Mouse (Mus musculus): ENCODE results near the gene Arhgap42. TPM values are rescaled to one million over a fixed set of nuclear protein-coding genes. Genes with fewer than 3 reads are reported as not detected.
A peak's percentile ranks its signal among the peaks of the same experiment; 100 is the strongest.

The Arhgap42 gene
- polyA plus RNA-seq, 1 experiment from 2014 or later: 43.5 TPM

- 63% methylated on average over 4 of the region's 4 CpGs for WGBS
- Histone ChIP-seq H3K4me3 (replicated peaks) (no peak overlapping the region), H3K36me3 (no peaks in the 10 kb centered on the region), H3K4me1 (no peaks in the 10 kb centered on the region), H3K9ac (no peak overlapping the region), H3K27ac (no peak overlapping the region), H3K27me3 (no peaks in the 10 kb centered on the region), H3K4me2 (no peak overlapping the region), H3K9me3 (replicated peaks) (no peaks in the 10 kb centered on the region)
- 0 out of 2 replicates have a peak, but pooled peaks have one; percentile 23 for ATAC-seq (replicated peaks; ENCODE audit: low FRiP score)
Observed at GRCm38 (mm10) chr9:9207251-9207650, 31.6 kb downstream of the Arhgap42 start.

- H3K9me3 ChIP-seq (replicated peaks): no peaks in the 10 kb centered on the region
- H3K4me3 ChIP-seq (replicated peaks): no peak overlapping the region
- no peaks in the 10 kb centered on the region for H3K27me3 ChIP-seq
- 61% methylated on average over 8 of the region's 8 CpGs for WGBS
- no peak overlapping the region for H3K9ac ChIP-seq
- peaks cover 20% of the 10 kb centered on the region for H3K4me1 ChIP-seq
- no peak overlapping the region for H3K4me2 ChIP-seq
- no peak overlapping the region for H3K27ac ChIP-seq
- no peaks in the 10 kb centered on the region for H3K36me3 ChIP-seq
- ATAC-seq (replicated peaks; ENCODE audit: low FRiP score): no peak; the same call in 1 of the 2 replicates
Observed at GRCm38 (mm10) chr9:9200827-9201388, 38.0 kb downstream of the Arhgap42 start.

DNA sequence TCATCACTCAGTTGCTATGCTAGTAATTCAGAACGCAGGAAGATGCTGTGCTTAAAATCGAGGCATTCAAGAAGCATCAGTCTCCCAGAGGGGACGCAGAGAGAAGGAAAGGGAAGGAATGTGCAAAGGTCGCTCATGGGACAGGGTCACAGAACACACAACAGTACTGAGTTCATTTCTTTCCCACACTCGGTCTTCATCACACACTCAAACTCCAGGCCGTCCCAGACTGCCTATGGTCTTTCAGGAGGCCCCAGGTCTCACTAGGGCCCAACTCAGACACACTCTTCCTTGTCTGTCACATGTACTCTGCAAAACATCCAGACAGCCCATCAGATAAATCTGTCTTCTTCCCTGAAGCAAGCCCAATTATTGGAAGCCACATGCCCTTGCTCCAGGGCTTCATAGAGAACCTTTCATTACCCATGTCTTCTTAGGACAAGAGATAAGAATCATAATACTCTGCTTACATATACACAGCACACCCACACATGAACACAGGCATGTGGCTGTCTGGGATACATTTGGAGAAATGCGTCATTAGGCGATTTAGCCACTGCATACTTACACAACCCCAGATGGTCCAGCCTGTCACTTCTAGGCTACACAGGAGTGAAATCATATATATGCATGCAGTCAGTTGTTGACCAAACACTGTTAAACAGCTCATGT, 39.6 kb downstream of the Arhgap42 start:
- Histone ChIP-seq H3K9me3 (replicated peaks) (no peaks in the 10 kb centered on the region), H3K27me3 (no peaks in the 10 kb centered on the region), H3K4me1 (peaks cover 20% of the 10 kb centered on the region), H3K4me3 (replicated peaks) (no peak overlapping the region), H3K9ac (no peak overlapping the region), H3K27ac (no peak overlapping the region), H3K4me2 (no peak overlapping the region), H3K36me3 (no peaks in the 10 kb centered on the region)
- WGBS: 50% methylated on average over 8 of the region's 8 CpGs
- ATAC-seq (replicated peaks; ENCODE audit: low FRiP score): 0 out of 2 replicates have a peak, but pooled peaks have one; percentile 25

GRCm38 (mm10) chr9:9198645-9199044, 40.3 kb downstream of the Arhgap42 start:
- Histone ChIP-seq H3K9me3 (replicated peaks) (no peaks in the 10 kb centered on the region), H3K4me3 (replicated peaks) (no peak overlapping the region), H3K4me2 (no peak overlapping the region), H3K36me3 (no peaks in the 10 kb centered on the region), H3K4me1 (peaks cover 20% of the 10 kb centered on the region), H3K9ac (no peak overlapping the region), H3K27me3 (no peaks in the 10 kb centered on the region), H3K27ac (no peak overlapping the region)
- WGBS: 28% methylated on average over 3 of the region's 3 CpGs
- ATAC-seq (replicated peaks; ENCODE audit: low FRiP score): no peak

DNA sequence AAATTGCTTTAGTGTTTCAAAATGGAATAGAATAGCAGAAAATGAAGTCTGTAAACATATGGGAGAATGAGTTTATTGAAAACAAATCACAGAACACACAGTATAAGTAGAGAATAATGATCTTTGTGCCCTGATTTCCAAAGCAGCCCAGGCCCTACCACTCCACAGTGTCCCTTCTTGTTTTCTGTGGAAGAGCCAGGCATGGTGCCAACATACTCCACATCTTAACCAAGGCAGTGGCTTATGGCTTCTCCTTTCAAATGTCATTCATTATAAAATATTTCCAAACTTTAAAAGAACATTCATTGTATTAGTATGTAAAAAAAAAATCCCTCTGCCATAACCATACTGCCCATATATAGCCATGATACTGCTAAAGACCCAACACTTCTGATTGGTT, 42.9 kb downstream of the Arhgap42 start:
- ATAC-seq (replicated peaks; ENCODE audit: low FRiP score): no peak
- no peaks in the 10 kb centered on the region for H3K36me3 ChIP-seq
- peaks cover 20% of the 10 kb centered on the region for H3K4me1 ChIP-seq
- no peak overlapping the region for H3K4me3 ChIP-seq (replicated peaks)
- no peak overlapping the region for H3K4me2 ChIP-seq
- H3K27ac ChIP-seq: no peak overlapping the region
- no peaks in the 10 kb centered on the region for H3K9me3 ChIP-seq (replicated peaks)
- no peak overlapping the region for H3K9ac ChIP-seq
- H3K27me3 ChIP-seq: no peaks in the 10 kb centered on the region

DNA sequence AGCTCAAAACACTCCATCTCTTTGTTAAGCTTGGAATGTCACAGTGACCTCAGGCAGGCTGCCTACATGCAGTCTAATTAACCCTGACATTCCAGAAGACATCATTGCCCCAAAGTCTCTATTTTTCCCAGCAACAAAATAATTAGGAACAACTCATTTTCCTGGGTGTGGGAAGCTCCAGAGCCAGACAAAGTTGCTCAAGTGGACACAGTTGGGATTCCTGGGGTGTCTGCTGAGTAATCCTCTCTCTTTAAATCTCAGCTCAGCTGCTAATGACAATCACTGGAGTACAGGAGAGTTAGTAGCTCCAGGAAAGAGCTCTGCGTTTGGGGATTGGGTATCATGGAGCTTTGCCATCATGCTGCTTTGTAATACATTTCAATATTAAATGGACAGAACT, 44.4 kb downstream of the Arhgap42 start:
- ATAC-seq (replicated peaks; ENCODE audit: low FRiP score): no peak
- peaks cover 12% of the 10 kb centered on the region for H3K4me1 ChIP-seq
- H3K4me2 ChIP-seq: no peak overlapping the region
- H3K4me3 ChIP-seq (replicated peaks): no peak overlapping the region
- 67% methylated on average over 1 of the region's 1 CpGs for WGBS
- no peaks in the 10 kb centered on the region for H3K36me3 ChIP-seq
- H3K9ac ChIP-seq: no peak overlapping the region
- H3K27me3 ChIP-seq: no peaks in the 10 kb centered on the region
- no peak overlapping the region for H3K27ac ChIP-seq
- no peaks in the 10 kb centered on the region for H3K9me3 ChIP-seq (replicated peaks)

DNA sequence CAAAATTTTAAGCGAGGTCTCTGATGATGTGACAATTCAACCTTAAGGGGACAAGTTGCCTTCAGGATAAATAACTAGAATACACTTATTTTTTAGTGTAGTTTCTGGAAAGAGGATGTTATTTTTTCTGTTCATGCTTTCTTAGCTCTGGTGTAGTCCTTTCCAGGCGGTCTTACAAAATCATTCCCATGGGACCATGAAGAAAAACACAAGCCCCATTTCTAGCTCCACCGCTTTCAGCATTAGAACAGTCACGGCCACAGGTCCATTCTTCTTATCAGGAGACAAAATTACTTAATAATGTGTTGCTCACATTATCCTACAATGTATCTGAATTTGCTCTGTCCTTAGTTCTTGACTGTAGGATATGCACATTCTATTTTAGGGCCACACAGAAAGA, 46.2 kb downstream of the Arhgap42 start:
- no peaks in the 10 kb centered on the region for H3K36me3 ChIP-seq
- H3K4me3 ChIP-seq (replicated peaks): no peak overlapping the region
- H3K27ac ChIP-seq: no peak overlapping the region
- H3K4me1 ChIP-seq: peaks cover 4% of the 10 kb centered on the region
- no peak overlapping the region for H3K9ac ChIP-seq
- H3K9me3 ChIP-seq (replicated peaks): no peaks in the 10 kb centered on the region
- H3K27me3 ChIP-seq: no peaks in the 10 kb centered on the region
- ATAC-seq (replicated peaks; ENCODE audit: low FRiP score): no peak
- H3K4me2 ChIP-seq: no peak overlapping the region
- WGBS: 67% methylated on average over 4 of the region's 4 CpGs

DNA sequence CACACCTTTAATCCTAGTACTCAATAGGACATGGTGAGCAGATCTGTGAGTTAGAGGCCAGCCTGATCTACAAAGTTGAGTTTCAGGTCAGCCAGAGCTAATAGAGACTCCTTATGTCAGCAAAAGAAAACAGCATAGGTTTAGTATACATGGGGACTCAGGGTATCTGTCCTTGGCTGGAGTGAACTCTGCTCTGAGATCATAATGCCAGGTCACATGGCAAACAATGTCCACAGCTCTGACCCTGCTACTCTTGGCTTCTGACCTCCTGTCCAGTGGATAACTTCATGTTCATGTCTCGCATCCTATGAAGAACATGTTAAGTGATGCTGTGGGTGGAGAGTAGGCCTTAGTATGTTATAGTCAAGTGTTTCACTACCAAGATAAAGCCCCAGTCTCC, 48.1 kb downstream of the Arhgap42 start:
- H3K36me3 ChIP-seq: no peaks in the 10 kb centered on the region
- no peak overlapping the region for H3K4me2 ChIP-seq
- H3K27me3 ChIP-seq: no peaks in the 10 kb centered on the region
- H3K27ac ChIP-seq: no peak overlapping the region
- no peaks in the 10 kb centered on the region for H3K9me3 ChIP-seq (replicated peaks)
- ATAC-seq (replicated peaks; ENCODE audit: low FRiP score): no peak
- 93% methylated on average over 1 of the region's 1 CpGs for WGBS
- peaks cover 4% of the 10 kb centered on the region for H3K4me1 ChIP-seq
- H3K9ac ChIP-seq: no peak overlapping the region
- H3K4me3 ChIP-seq (replicated peaks): no peak overlapping the region

DNA sequence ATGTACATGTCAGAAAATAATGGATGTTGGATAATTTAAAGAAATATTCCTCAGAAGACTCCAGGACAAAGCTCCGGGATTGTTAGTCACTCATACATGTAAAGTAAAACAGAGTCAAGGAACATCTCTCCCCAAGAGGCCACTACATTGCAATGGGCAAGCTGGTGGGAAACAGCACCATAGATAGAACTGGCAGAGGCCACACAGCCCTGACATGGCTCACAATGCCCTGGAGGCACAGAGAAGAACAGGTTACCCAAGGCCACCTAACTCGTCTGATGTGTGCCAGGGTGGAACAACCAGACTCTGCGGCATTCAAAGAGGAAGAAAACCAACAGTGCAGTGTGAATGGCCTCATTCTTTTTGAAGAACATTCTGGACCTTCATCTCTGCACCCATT, 50.7 kb downstream of the Arhgap42 start:
- ATAC-seq (replicated peaks; ENCODE audit: low FRiP score): no peak
- Histone ChIP-seq H3K36me3 (no peaks in the 10 kb centered on the region), H3K27ac (no peak overlapping the region), H3K4me1 (peaks cover 4% of the 10 kb centered on the region), H3K4me2 (no peak overlapping the region), H3K9me3 (replicated peaks) (no peaks in the 10 kb centered on the region), H3K4me3 (replicated peaks) (no peak overlapping the region), H3K9ac (no peak overlapping the region), H3K27me3 (no peaks in the 10 kb centered on the region)
- 67% methylated on average over 3 of the region's 3 CpGs for WGBS

GRCm38 (mm10) chr9:9177745-9178144, 61.2 kb downstream of the Arhgap42 start:
- Histone ChIP-seq H3K27me3 (no peaks in the 10 kb centered on the region), H3K4me1 (no peaks in the 10 kb centered on the region), H3K9ac (no peak overlapping the region), H3K4me3 (replicated peaks) (no peak overlapping the region), H3K36me3 (peaks cover 5% of the 10 kb centered on the region; the same call in 1 of the 2 replicates), H3K9me3 (replicated peaks) (no peaks in the 10 kb centered on the region), H3K27ac (no peak overlapping the region), H3K4me2 (no peak overlapping the region)
- 88% methylated on average over 4 of the region's 4 CpGs for WGBS
- ATAC-seq (replicated peaks; ENCODE audit: low FRiP score): no peak

DNA sequence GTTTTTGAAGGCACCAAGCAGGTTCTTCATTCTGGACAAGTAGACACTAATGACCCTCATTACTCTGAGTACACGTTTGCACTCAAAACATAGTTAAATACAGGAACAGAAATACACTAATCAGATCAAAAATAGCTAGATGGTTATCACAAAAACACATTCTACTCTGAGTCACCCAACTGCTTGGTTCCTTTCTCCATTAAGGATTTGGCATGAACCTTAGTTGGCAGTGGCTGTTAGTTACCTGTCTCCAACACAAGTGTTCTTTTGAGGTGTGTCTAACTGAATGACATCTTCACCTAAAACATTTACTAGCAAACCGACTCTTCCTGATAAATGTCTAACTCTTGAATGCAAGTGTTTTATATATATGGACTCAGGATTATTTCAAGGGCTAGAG, 64.0 kb downstream of the Arhgap42 start:
- Histone ChIP-seq H3K9me3 (replicated peaks) (no peaks in the 10 kb centered on the region), H3K4me3 (replicated peaks) (no peak overlapping the region), H3K27ac (no peak overlapping the region), H3K27me3 (no peaks in the 10 kb centered on the region), H3K9ac (no peak overlapping the region), H3K4me1 (peaks cover 11% of the 10 kb centered on the region), H3K36me3 (peaks cover 5% of the 10 kb centered on the region; the same call in 1 of the 2 replicates), H3K4me2 (no peak overlapping the region)
- no peak for ATAC-seq (replicated peaks; ENCODE audit: low FRiP score)
- WGBS: 67% methylated on average over 2 of the region's 2 CpGs

DNA sequence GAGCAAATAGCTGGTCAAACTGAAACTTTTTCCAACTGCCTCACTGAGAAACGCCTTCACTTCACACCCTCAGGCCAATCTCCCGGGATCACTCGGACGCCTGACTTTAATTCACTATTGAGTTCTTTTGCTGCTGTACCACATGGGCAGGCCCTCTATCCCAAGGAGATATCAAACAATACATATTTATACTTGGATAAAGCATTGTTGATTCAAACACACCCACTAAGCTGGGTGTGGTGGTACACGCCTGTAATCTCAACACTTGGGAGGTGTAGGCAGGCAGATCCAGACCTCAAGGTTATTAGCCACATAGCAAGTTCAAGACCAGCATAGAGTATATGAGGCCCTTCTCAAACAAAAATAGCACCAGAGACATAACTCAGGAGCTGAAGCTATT, 64.7 kb downstream of the Arhgap42 start:
- Histone ChIP-seq H3K27ac (no peak overlapping the region), H3K36me3 (peaks cover 5% of the 10 kb centered on the region; the same call in 1 of the 2 replicates)
- 77% methylated on average over 5 of the region's 5 CpGs for WGBS

DNA sequence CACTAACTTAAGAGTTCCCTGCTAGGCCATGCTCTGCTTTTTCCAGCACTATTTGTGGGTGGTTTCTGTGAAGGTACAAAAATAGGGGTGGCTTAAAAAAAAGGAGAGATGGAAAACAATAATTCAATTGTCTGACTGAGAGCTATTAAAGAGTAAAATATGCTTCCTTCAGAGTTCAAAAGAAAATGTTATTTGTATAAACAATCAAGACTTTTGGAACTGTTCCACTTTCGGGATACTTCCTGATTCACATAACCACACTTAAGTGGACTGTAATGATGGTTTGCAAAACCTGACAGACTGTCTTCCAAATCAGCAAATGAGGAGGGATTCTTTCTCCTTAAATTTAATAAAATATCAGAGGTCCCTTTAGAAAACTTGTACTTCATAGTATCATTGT, 65.8 kb downstream of the Arhgap42 start:
- H3K4me1 ChIP-seq: peaks cover 11% of the 10 kb centered on the region
- no peak for ATAC-seq (replicated peaks; ENCODE audit: low FRiP score)
- WGBS: 45% methylated on average over 1 of the region's 1 CpGs
- no peak overlapping the region for H3K4me2 ChIP-seq
- no peaks in the 10 kb centered on the region for H3K36me3 ChIP-seq
- H3K27ac ChIP-seq: no peak overlapping the region
- H3K9ac ChIP-seq: no peak overlapping the region
- H3K27me3 ChIP-seq: no peaks in the 10 kb centered on the region
- no peak overlapping the region for H3K4me3 ChIP-seq (replicated peaks)
- no peaks in the 10 kb centered on the region for H3K9me3 ChIP-seq (replicated peaks)

More for the DNA sequence above, 64.7 kb downstream of the Arhgap42 start:
- no peak overlapping the region for H3K9ac ChIP-seq
- H3K4me1 ChIP-seq: peaks cover 11% of the 10 kb centered on the region
- H3K4me2 ChIP-seq: no peak overlapping the region
- no peaks in the 10 kb centered on the region for H3K9me3 ChIP-seq (replicated peaks)
- no peaks in the 10 kb centered on the region for H3K27me3 ChIP-seq
- H3K4me3 ChIP-seq (replicated peaks): no peak overlapping the region
- no peak for ATAC-seq (replicated peaks; ENCODE audit: low FRiP score)

Data from kidney, embryonic 15.5 days (tissue).